Mouse (Mus musculus): ENCODE measurements around the gene Pcyt1a.

- TF ChIP-seq CTCF (IDR thresholded peaks at IDR 0.05; ENCODE audit: extremely low read depth, insufficient read length, insufficient replicate concordance, low read depth, low read length) = no peak
- TF ChIP-seq POLR2A (IDR thresholded peaks at IDR 0.05; ENCODE audit: low read depth, low read length) = no peak
Observed at GRCm38 (mm10) chr16:32445558-32445957, 14.8 kb downstream of the Pcyt1a start.

Measured in small intestine, adult 2 months (tissue).